Mouse (Mus musculus): ENCODE measurements around the gene Slc2a10. TPM values are rescaled to one million over a fixed set of nuclear protein-coding genes. Genes with fewer than 3 reads are reported as not detected.

Gene Slc2a10
- polyA plus RNA-seq (2014; fragmentation: Illumina TruSeq; extraction: RNeasy Lipid Tissue Mini Kit (QIAGEN cat#74804); ENCODE audit: low replicate concordance): 0.52 TPM

GRCm38 (mm10) chr2:165503259-165504203, at the start of gene Slc2a10:
Slc2a10 (plus strand) TSS chr2:165503787.

DNA sequence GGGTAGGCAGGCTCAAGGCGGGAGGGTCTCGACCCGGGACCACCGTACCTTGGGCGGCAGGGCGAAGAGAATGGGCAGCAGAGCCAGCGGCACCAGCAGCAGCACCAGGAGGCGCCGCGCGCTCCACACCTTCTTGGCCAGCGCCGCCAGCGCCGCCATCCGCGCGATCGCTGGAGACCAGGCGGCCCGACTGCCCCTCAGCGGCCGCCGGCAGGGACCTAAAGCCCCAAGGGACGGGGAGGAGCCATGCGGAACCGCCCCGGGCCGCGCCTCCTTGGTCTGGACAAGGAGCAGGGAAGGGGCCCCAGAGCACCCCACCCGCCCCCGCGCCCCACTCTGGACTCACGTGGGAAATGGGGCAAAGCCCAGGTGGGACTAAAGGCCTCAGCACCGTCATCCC, 30.6 kb upstream of the Slc2a10 start, which contains the start of gene Slc13a3:
Gene Slc13a3 (minus strand): TSS at position 228 of the 400 bp plus-strand sequence.

DNA sequence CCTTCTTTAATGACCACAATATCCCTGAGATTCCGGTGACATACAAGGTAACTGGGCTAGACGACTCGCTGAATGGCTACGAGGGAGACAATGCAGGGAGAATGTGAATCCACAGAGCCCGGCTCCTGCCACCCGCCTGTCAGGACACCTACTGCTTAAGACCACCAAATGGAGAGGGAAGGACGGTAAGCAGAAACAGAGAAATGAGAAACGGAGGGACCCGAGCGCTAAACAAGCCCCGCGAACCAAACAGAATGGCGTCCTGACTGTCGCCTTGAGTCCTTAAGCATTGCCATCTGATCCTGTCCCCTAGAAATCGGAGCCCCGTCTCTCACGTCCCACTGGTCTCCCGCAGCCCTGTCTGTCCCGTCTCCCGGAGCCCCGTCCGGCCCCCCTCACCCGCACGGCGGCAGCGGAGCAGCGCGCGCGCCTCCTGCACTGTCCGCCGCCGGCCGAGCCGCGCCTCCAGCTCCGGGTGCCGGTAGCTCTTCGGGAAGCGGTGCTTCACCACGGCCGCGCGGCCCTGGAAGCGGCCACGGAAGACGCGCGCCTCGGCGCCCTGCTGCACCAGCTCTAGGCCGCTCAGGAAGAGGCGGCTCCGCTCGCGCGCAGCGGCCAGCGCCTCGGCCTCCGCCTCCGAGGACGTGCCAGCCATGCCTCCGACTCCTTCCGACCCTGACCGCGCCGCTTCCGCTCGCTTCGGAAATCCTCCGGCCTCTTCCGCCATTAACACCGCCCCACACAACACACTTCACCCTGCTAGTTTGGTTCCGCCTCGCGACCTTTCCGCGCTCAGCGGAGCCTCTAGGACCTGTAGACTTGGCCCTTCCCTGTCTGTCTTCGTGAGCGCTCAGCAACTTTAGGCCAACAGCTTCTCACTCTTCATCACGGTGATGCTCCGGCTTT, 10.7 kb upstream of the Slc2a10 start, which contains the start of gene Trp53rka:
Gene Trp53rka (minus strand): TSS at position 677 of the 906 bp plus-strand sequence.

Other genes starting within 250 kb of the Slc2a10 start
- gene Slc35c2, start 215.9 kb upstream of the Slc2a10 start, polyA plus RNA-seq (2014; fragmentation: Illumina TruSeq; extraction: RNeasy Lipid Tissue Mini Kit (QIAGEN cat#74804); ENCODE audit: low replicate concordance): 11.7 TPM
- gene Elmo2, start 177.3 kb upstream of the Slc2a10 start, polyA plus RNA-seq (2014; fragmentation: Illumina TruSeq; extraction: RNeasy Lipid Tissue Mini Kit (QIAGEN cat#74804); ENCODE audit: low replicate concordance): 6.3 TPM
- gene Zfp663, start 135.1 kb upstream of the Slc2a10 start, polyA plus RNA-seq (2014; fragmentation: Illumina TruSeq; extraction: RNeasy Lipid Tissue Mini Kit (QIAGEN cat#74804); ENCODE audit: low replicate concordance): not detected
- 0.30 TPM for gene Zfp334, start 115.5 kb upstream of the Slc2a10 start, polyA plus RNA-seq (2014; fragmentation: Illumina TruSeq; extraction: RNeasy Lipid Tissue Mini Kit (QIAGEN cat#74804); ENCODE audit: low replicate concordance)
- 0.48 TPM for gene Ocstamp, start 103.4 kb upstream of the Slc2a10 start, polyA plus RNA-seq (2014; fragmentation: Illumina TruSeq; extraction: RNeasy Lipid Tissue Mini Kit (QIAGEN cat#74804); ENCODE audit: low replicate concordance)
- gene Slc13a3, start 30.6 kb upstream of the Slc2a10 start, polyA plus RNA-seq (2014; fragmentation: Illumina TruSeq; extraction: RNeasy Lipid Tissue Mini Kit (QIAGEN cat#74804); ENCODE audit: low replicate concordance): not detected
- 2.5 TPM for gene Trp53rka, start 10.5 kb upstream of the Slc2a10 start, polyA plus RNA-seq (2014; fragmentation: Illumina TruSeq; extraction: RNeasy Lipid Tissue Mini Kit (QIAGEN cat#74804); ENCODE audit: low replicate concordance)
- not detected for gene Eya2, start 91.2 kb downstream of the Slc2a10 start, polyA plus RNA-seq (2014; fragmentation: Illumina TruSeq; extraction: RNeasy Lipid Tissue Mini Kit (QIAGEN cat#74804); ENCODE audit: low replicate concordance)